Mouse (Mus musculus): ENCODE measurements around the gene Gm4871. TPM values are rescaled to one million over a fixed set of nuclear protein-coding genes. Genes with fewer than 3 reads are reported as not detected.
"Not testable (repeated sequence)": the region's sequence is repeated elsewhere in the genome, so short reads cannot be mapped to it uniquely, and the experiment has no call there.

Gene Gm4871
- polyA plus RNA-seq (2012; rRNA removed) = not detected in 2 replicates

DNA sequence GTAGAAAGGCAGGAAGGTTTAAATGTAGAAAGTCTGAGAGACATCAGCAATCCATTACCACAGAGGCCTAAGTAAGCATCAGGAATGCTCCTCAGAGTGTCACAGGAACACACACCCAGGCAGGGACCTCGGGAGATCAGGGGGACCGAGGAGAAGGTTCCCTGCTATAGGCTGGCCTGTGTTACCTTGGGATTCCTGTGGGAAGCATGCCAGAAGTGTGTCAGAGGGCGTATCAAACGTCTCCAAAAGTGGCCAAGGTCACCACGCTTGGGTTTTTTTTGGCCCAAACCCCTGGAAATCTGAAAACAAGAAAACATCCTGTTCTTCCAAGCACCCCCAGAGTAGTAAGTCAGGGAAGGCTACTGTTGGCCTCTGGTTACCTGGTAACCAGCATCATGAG, at the start of gene Gm4871:
Gene Gm4871, minus strand, starts transcription at position 364 of the 400 bp plus-strand sequence.
- WGBS = 36% methylated on average over 5 of the region's 5 CpGs
- DNase-seq (ENCODE audit: low read depth, low spot score) = not testable (repeated sequence)

DNA sequence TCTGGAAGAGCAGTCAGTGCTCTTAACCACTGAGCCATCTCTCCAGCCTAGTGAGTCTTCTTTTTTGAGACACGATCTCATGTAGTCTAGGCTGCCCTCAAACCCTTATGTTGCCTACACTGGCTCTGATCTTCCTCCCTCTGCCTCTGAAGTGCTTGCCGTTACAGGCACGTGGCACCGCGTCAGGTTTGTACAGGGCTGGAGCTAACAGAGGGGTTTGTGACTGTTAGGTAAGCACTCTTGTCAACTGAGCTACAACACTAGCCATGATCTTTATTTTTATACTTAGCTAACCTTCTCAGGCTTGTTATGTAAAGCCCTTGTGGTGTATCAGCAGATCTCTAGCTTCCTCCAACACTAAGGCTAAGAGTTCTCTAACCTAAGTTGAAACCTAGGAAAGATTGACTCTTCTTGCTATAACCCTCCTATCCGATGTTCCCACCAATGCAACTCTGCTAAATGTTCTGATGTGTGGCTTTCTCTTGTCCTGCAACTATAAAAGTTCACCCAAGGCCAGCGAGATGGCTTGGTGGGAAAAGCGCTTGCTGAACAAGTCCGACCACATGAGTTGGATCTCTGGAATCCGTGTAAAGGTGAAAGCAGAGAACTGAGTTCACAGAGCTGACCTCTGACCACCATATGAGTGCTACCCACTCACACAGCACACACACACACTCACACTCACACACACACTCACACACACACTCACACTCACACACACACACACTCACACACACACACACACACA, 49.5 kb upstream of the Gm4871 start:
- 70% methylated on average over 10 of the region's 10 CpGs for WGBS
- no peak for DNase-seq (ENCODE audit: low read depth, low spot score)

DNA sequence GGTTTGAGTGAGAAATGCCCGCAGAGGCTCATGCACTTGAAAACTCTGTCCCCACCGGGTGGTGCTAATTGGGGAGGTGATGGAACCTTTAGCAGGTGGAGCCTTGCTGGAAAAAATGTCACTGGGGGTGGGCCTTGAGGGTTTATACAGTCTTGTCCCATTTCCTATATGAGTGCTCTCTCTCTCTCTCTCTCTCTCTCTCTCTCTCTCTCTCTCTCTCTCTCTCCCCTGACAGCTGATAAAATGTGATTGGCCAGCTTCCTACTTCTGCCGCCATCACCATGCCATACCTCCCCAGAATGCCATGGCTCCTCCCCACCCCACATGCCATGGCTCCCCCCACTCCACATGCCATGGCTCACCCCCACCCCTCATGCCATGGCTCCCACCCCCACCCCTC, 42.5 kb upstream of the Gm4871 start:
- DNase-seq (ENCODE audit: low read depth, low spot score) = no peak
- 53% methylated on average over 3 of the region's 3 CpGs for WGBS

DNA sequence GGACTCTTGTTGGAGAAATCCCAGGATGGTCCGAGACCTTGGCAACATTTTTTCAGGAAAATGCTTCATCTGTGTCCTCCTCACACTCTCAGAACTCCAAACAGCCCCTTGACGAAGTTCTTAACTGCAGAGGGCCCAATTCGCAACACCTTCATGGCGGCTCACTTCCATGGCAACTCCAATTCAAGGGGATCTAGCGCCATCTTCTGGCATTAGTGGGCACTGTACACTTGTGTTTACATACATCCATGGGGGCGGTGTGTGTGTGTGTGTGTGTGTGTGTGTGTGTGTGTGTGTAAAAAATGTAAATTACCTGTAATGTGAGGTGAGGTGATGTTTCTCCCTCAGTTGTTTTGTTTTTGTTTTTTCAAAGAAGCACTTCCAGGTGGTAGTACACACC, 38.8 kb upstream of the Gm4871 start:
- DNase-seq (ENCODE audit: low read depth, low spot score) = no peak
- WGBS = 49% methylated on average over 6 of the region's 6 CpGs

DNA sequence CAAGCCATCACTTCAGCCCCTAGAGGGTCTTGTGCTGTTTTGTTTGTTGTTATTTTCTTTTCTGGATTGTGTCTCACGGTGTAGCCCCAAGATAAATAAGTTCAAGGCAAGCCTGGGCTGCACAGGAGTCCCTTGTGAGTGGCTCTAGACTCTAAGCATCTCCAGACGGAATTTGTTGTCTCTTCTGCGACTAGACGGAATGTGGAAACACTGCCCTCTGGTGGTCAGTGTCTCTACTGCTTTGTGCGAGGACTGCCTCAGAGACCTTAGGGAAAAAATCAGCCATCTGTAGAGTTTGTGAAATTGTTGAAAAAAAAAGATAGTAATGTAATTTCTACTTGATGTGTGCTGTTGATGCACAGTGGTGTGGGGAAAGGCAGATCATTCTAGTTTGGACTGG, 37.2 kb upstream of the Gm4871 start:
- DNase-seq (ENCODE audit: low read depth, low spot score) = peak; percentile 55
- 2% methylated on average over 5 of the region's 5 CpGs for WGBS

DNA sequence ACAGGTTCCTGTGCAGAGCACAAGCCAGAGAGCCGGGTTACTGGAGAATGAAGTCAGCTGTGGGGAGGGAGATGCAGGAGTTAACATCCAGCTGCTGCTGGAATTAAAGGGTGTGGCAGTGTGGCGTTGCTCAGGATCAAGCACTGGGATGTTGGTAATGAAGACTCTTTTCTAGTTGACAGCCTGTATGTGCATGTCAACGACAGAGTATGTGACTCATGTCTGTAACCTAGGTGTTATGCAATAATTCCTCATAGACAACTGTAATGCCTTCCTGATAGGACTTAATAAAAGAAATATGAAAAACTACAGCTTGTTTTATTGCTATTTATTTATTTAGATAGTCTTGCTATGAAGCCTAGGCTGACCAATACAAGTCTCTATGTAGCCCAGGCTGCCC, 36.3 kb upstream of the Gm4871 start:
- DNase-seq (ENCODE audit: low read depth, low spot score) = no peak
- 20% methylated on average over 3 of the region's 3 CpGs for WGBS

DNA sequence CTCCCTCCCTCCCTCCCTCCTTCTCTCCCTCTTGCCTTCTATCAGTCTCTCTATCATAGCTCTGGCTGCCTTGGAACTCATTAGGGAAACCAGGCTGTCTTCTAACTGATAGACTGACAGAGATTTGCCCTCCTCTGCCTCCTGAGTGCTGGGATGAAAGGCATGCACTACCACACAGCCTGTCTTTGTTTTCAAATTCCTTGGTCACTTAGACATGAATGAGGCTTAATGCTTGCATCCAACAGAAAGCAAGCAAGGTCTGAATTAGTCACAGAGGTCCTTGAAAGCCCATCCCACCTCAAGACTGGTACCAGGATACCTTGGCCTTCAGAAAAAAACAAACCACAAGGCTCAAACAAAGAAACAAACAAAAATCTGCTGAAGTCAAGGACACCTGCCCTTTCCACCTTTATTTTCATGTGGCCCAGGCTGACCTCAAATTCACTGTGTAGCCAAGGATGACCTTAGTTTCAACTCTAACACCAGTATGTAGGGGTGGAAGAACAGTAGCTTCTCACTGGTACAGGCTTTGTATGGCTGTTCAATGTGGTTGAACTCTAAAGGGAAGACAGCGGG, 32.3 kb upstream of the Gm4871 start:
- DNase-seq (ENCODE audit: low read depth, low spot score) = no peak
- WGBS = 92% methylated on average over 1 of the region's 1 CpGs

DNA sequence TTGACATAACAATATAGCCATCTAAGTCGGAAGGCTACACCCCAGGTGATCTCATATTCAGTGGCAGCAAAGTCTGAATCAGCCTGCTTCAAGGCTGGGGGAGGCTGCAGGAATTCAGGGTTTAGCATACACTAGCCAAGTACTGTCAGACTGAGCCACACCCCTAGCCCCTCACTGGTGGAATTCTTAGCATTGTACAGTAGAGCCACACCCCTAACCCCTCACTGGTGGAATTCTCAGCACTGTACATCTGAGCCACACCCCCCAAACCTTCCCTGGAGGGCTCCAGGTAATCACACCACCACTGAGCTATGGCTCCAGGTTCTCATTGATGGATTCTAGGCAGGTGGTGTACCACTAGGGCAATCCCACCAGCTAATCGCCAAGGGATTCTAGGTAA, 27.0 kb upstream of the Gm4871 start:
- DNase-seq (ENCODE audit: low read depth, low spot score) = no peak
- WGBS = 63% methylated on average over 2 of the region's 2 CpGs

DNA sequence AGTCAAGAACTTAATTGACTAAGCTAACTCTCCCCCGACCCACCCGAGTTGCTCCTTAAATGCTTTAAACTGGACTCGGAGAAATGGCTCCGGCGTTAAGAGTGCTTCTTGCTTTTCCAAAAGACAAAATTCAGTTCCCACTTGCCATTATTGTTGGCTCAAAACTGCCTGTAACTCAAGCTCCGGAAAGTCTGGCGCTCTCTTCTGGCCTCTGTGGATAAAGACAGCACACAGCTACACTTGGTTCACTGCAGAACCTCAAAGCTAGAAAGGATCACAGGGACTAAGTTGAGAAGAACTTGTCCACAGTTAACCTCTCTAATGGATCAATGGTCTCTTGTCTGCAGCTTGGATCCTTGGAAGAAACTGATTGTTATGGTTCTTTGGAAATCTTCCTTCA, 26.2 kb upstream of the Gm4871 start:
- WGBS = 93% methylated on average over 7 of the region's 7 CpGs
- no peak for DNase-seq (ENCODE audit: low read depth, low spot score)

DNA sequence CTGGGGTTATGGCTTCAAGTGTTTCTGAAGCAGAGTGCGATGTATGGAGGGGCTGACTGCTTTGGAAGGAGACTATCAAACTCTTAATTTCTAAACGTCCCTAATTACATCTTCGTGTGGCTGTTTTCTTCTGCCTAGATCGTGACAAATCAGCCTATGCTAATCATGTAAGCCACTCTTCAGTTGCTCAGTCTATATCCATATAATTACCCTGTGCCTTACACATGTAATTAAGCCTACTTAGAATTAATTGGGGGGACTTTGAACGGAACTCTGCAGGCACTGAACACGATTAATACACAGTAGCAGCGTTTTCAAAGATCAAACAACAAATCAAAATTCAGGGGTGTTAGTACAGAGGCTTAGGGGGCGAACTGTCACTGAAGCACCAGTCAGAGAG, 25.4 kb upstream of the Gm4871 start:
- DNase-seq (ENCODE audit: low read depth, low spot score) = no peak
- WGBS = 82% methylated on average over 8 of the region's 8 CpGs

DNA sequence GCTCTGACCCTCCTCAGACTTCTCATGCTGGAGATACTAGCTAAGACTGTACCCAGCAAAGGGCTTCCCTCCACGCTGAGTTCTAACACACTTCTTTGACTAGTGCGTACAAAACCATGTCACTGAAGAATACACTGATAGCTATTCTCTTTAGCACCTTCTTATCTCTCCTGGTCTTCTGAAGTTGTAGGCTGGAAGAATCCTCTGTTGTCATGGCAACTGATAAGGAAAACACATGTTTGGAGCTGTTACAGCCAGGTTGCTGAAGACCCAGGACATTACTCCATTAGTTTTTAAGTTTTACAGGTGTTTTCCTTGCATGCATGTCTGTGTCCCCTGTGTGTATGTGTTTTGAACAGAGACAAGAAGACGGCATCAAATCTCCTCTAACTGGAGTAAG, 21.6 kb upstream of the Gm4871 start:
- WGBS = 61% methylated on average over 3 of the region's 3 CpGs
- DNase-seq (ENCODE audit: low read depth, low spot score) = not testable (repeated sequence)

DNA sequence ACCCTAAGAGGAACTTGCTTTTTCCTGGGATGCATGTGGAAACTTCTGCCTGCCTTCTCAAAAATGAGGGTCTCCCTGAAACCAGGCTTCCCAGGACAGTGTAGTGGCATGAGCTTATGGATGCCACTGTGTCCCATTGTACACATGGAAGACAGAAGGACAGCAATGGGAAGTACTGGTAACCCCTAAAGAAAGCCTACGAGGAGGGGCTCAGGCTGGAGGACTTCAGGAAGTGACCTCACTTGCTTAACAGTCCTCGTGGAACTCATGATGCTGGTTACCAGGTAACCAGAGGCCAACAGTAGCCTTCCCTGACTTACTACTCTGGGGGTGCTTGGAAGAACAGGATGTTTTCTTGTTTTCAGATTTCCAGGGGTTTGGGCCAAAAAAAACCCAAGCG, 10.1 kb upstream of the Gm4871 start, which contains the start of gene 1700018F24Rik:
Gene 1700018F24Rik, plus strand, starts transcription at position 301 of the 400 bp plus-strand sequence.
- 42% methylated on average over 3 of the region's 3 CpGs for WGBS
- DNase-seq (ENCODE audit: low read depth, low spot score) = not testable (repeated sequence)

DNA sequence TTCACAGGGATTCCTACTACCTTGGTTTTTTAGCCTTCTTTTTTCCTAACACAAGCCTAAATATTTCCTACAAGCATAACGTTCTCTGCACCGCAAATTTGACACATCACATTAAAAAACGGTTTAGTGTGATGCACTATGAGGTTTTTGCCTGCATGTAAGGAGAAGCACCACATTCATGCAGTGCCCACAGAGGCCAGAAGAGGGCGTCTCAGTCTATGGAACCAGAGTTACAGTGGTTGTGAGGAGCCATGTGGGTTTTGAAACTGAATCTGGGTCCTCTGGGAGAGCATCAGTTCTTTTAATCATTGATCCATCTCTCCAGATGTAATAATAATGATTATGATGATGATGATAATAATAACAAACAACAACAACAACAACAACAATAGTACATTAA, 9.1 kb upstream of the Gm4871 start:
- 45% methylated on average over 4 of the region's 4 CpGs for WGBS
- no peak for DNase-seq (ENCODE audit: low read depth, low spot score)

DNA sequence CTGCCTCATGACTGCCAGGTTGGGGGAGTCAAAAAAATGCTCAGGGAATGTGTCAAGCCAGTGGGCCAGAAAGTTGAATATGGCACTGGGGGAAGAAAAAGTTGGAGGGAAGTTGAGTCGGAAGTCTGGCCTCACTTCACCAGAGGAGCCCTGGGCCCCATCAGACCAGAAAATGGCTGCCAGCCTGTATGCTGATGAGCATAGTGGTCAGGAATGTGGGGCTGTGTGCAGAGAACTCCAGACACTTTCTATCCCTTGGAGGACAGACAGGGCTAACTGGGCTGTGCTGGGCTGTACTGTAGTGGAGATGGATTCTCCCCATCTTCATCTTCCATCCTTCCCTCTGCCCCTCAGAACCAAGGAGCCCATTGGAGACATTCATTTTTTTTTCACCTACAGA, 2.1 kb downstream of the Gm4871 start:
- DNase-seq (ENCODE audit: low read depth, low spot score) = not testable (repeated sequence)
- WGBS = 92% methylated on average over 1 of the region's 1 CpGs

DNA sequence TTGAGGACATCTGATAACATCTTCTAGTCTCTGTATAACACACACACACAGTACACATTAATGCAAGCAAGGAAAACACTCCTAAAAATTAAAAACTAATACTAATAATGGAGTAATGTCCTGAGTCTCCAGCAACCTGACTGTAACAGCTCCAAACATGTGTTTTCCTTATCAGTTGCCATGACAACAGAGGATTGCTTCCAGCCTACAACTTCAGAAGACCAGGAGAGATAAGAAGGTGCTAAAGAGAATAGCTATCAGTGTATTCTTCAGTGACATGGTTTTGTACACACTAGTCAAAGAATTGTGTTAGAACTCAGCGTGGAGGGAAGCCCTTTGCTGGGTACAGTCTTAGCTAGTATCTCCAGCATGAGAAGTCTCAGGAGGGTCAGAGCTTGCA, 11.8 kb downstream of the Gm4871 start:
- 43% methylated on average over 1 of the region's 1 CpGs for WGBS
- not testable (repeated sequence) for DNase-seq (ENCODE audit: low read depth, low spot score)

DNA sequence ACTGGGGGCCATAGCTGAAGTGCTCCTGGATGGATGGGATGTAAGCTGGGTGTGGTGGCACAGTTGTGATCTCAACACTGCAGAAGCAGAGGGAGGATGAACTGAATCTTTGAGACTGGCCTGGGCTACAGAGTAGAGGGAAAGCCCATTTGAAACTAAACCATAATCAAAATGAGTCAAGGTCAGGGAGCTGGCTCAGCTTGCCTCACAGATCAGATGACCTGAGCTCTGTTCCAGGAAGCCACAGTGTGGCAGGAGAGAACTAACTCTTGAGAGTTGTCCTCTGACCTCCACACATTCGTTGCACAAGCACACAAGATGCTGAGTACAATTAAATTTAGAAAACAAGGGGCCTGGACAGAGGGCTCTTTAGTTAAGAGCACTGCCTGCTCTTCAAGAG, 12.3 kb downstream of the Gm4871 start:
- 22% methylated on average over 1 of the region's 1 CpGs for WGBS
- not testable (repeated sequence) for DNase-seq (ENCODE audit: low read depth, low spot score)

DNA sequence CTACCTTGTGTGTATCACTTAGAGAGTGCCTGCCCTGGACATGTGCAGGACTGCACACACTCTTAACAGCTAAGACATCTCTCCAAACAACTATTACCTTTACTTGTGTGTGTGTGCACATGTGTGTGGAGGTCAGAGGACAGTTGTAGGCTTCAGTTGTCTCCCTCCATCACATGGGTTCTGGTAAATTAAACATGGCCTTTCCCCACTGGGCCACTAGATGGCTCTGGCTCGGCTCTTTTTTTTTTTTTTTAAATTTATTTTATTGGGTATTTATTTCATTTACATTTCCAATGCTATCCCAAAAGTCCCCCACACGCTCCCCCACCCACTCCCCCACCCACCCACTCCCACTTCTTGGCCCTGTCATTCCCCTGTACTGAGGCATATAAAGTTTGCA, 15.8 kb downstream of the Gm4871 start:
- 26% methylated on average over 2 of the region's 2 CpGs for WGBS
- not testable (repeated sequence) for DNase-seq (ENCODE audit: low read depth, low spot score)

DNA sequence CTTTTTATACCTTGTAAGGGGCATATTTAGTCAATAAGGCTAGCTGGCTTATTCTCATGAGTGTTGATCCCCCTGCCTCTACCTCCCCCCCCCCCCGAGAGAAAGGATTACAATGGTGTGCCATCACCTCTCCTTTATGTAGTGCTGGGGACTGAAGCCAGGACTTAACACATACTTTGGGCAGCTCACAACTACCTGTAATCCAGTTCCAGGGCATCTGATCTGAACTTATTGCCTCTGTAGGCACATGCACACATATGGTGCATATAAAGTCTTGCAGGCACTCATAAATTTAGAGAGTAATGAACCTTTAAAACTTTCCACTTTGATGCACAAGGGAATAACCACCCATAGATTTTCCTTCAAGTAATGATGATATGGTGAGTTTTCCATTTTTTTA, 18.3 kb downstream of the Gm4871 start:
- WGBS = 72% methylated on average over 1 of the region's 1 CpGs
- no peak for DNase-seq (ENCODE audit: low read depth, low spot score)

DNA sequence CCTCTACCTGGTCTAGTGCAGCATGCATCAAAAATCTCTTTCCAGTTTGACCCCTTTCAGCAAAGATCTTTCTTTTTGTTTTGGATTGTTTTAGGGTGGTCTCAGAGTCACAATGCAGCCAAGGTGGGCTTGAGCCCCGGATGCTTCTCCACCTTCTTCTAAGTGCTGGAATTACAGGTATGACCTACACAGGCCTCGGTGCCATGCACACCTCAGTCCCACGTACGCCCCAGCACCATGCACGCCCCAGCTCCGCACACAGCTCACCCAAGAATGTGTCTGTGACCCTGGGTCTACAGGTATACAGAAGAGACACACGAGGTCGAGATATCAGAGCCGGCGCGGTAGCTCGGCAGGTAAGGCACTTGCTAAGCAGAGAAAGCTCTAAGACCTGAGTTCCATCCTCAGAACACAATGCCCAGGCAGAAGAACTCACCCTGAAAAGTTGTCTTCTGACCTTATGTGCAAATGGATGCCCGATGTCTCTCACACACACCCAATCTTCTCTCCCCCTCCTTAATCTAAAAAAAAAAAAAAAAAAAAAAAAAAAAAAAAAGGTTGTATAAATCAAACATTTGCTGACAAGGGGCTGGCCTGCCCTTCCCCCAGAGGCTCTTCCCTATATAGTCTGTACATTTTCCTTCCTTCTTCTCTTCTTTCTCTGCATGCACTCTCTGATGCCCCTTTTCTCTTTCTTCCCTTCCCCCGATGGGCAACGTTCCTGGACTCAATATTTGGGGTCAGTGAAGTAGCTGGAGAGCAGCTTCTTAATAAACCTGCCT, 23.5 kb downstream of the Gm4871 start:
- DNase-seq (ENCODE audit: low read depth, low spot score) = no peak
- 82% methylated on average over 15 of the region's 15 CpGs for WGBS

DNA sequence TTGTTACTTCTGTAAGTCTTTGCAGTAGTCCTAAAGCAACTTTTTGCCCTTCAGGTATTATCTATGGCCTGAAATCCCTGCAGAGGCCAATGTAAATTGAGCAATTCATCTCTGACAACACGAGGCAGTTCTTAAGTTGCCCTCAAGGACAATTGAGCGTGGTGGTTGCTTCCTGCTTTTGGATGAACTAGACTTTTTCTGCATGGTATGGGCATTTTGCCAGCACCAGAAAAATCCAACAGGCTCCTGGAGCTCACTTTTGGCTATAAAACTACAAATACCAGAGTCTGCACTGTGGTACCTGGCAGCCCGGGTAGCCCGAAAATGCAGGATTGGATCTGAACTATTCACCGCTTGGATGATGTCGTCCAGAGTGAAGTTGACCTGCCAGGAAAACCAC, 27.0 kb downstream of the Gm4871 start:
- WGBS = 61% methylated on average over 6 of the region's 6 CpGs
- no peak for DNase-seq (ENCODE audit: low read depth, low spot score)

DNA sequence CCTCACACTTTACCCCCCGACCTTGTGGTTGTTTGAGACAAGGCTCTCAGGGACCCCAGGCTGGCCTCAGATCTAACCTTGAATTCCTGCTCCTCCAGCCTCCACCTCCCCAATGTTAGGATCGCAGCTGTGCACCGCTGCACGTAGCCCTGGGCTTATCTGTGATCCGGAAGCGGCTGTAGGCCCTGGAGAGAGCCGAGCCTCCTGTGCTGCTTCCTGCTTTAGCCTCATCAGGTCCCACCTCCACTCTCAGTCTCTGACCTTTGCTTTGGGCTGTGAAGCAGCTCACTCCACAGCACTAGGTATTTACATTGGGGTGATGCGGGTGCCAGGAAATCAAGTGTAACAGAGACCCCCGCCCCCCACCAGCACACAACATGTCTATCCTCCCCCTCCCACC, 28.1 kb downstream of the Gm4871 start:
- WGBS = 71% methylated on average over 9 of the region's 9 CpGs
- no peak for DNase-seq (ENCODE audit: low read depth, low spot score)

Measured in large intestine, adult 2 months (tissue).